Mouse (Mus musculus) fibroblast of lung, adult 2 months (primary cell): ENCODE data around the gene Ppfia1.

ENCODE experiments used
- DNase-seq: peaks from one replicate; pipeline ENCODE4 v3.0.0-alpha.2; 2011; ENCODE audit warnings: low read depth

Gene Ppfia1

DNA sequence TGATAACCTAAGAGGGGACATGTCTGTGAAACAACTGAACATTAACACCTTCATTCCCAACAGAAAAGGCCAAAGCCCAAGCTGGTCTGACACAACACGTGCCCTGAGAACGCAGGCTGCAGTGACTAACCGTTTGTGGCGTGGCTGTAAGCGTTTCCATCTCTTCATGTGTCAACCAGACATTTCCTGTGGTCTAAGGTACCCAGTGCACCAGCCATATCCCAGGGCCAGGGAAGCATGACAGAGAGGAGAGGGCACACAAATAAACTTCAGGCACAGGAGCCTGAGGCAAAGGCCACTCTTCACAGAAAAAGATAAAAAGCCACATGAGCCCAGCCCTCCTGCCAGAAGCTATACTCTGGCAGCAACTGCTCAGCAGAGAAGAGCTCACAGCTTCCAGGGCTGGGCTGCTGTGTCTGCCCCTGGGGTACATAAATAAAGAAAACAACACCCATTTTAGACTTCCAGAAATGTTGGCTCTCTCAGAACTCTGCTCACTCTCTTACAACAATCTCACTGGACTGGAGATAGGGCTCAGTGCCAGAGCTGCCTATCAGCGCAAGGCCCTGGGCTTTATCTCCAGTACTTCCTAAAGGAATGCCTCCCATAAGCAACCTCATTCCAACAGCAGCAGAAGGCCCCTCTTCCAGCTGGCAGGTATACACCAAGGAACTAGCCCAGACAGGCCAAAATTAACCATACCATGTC is 64.3 kb downstream of the Ppfia1 start:
- DNase-seq = no peak

DNA sequence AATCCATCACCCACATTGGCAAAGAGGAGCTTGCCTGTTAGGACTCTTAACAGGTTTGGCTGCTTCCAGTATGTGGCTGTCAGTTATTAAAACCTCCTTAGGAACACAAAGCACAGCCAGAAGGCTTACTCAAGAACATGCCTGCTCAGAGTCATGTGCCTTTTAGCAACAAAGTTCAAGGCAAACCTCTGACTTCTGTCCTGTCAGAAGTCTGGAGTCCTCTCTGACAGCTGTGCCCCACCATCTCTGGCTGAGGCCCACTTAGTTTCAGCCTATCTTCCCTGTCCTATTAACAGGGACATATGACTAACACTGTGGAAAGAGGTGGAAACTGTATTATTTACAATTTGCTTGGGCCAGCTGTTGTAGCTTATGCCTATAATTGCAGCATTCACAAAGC is 73.2 kb downstream of the Ppfia1 start:
- DNase-seq = peak; percentile 30

DNA sequence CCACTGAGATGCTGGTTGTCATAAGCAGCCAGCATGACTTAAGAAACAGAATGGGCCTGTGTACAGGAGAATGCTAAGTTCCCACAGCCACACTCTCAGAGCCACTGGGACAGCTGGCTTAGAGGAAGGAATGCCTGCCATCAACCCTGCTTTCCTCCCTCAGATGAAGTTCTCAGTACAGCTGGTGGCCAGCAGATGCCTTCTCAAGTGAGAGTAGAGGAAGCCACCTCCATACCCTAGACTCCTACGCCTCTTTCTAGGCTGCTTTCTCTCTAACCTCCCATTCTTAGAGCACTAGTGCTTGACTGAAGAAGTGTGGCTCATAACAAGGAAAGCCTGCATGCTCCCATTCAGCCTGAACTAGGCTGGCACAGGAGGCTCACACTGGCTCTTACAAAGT is 74.0 kb downstream of the Ppfia1 start:
- no peak for DNase-seq

DNA sequence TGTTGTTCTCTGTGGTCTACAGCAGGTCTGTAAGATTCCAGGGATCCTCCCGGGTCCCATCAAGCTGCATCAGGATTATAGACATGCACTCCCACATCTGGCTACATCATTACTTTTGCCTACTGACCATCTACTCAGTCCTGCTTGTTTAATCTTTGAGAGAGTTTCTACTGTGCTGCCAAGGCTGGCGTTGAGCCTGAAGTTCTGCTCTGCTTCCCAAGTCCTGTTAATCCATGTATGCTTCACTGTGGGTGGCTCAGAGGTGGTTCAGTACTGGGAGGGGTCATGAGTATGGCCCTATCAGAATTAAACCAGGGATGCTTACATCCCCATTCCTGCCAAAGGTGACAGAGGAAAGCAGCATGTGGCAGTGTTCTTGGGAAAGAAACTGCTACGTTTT is 77.8 kb downstream of the Ppfia1 start:
- no peak for DNase-seq

DNA sequence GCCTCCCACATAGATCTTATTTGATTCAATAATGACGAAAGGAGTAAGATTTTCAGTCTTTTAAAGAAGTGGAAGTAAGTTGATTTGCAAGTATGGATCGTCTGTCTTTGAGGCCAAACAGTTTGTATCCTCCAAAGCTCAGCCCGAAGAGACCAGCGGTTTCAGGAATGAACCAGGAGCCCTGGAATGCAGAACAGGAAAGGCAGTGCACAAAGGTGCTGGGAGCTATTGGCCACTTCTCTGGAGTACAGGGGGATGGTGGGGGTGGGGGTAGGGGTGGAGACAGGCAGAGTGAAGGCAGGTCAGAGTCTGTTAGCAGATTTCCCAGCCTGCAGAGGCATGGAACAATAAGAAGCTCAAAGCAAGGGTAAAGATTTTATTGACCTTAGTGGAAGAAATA is 80.0 kb downstream of the Ppfia1 start:
- DNase-seq = no peak

DNA sequence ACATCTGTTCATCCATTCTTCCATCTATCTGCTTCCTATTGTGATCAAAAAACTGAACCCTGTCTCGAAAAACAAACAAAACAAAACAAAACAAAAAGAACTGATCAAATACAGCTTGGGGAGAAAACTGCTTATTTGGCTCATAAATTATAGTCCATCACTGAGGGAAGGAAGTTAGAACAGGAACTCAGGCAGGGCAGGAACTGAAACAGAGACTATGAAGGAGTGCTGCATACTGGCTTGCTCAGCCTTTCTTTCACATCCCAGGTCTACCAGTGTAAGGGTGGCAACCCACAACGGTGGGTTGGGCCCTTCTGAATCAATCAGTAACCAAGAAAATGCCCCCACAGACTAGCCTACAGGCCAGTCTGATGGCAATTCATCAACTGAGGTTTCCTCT is 82.4 kb downstream of the Ppfia1 start:
- DNase-seq = no peak

DNA sequence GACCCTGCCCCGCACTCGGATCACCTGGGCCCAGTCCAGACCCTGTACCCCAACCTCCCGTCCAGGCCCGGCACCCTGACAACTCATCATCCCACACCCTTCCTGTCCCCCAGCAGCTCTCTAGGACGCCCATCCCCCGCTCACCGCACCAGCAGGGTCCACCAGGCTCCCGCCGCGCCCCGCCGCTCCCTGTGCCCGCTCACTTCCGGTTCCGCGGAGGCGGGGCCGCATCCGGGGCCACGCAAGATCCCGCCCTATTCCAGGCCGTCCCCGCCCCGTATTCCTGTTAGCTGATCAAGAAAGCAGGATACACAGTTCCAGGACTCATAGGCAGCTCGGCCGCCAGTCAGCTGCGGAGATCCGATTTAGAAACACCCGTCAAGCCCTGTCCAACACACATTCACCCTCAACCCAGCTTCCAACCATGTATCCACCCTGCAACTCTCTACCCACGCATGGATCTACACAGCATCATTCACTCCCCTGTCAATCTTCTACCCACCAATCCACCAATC is 82.9 kb downstream of the Ppfia1 start, which contains the start of gene Cttn:
Cttn (minus strand) TSS at position 465 of the 515 bp plus-strand sequence.
- DNase-seq = peak; percentile 67

DNA sequence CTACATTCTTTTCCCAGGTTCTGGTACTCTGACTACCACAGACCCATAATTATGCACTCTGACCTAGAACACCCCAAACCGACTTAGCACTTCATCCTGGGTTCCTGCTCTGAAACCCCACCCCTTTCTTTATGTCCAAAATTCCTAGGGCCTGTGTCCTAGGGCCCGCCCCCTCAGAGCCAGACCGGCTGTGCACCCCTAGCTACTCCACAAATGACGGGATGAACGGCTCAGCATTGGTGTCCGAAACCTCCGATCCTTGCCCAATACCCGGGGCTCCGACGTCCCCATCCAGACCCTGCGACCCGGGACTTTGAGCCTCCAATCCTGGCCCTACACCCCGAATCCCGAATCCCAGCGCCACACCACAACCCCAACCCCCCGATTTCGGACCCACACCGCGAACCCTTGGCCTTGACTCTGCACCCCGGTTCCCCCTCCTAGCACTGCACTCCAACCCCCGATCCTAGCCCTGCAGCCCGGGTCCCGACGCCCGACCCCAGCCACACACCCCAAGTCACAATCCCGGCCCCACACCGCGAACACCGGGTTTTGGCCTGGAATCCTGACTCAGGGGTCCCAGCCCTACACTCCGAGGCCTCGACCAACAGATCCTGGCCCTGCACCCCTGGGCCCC is 83.5 kb downstream of the Ppfia1 start:
- DNase-seq = no peak

DNA sequence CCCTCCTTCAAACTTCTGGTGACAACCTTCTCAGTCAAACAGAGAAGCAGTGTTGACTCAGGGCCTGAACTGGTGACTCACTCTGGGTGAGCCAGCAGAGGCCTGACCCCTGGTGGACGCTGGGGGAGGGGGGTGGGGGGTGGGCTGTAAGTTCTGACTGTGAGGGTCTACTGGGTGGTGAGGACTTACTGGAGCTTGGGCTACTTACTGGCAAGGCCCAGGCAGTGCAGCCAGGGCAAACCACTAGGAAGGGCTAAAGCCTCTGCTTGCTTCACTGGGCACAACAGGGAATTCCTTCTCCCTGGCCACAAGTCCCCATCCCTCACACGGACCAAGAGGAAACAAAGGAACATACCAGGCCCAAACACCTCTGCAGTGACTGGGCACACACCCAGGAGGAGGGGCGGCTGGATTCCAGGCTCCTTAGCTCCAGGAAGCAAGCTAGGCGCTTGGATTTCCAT is 84.3 kb downstream of the Ppfia1 start:
- peak; percentile 49 for DNase-seq

DNA sequence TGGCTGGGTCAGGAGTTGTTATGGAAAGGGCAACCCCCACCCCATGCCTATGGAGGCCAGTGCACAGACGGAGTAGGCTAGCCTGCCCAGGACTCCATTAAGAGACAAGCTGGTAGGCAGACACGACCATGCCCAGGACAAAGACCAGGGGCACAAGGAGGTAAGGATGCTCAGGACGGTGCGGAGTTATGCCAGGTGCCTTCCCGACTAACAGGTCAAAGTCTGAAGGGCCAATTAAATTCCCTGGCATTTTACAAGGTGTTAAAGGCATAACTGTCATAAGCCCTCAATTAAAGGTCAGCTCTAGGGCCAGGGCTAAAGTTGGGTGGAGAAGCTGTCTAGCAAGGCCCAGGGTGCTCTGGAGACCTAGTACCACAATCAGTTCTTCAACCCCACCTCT is 84.8 kb downstream of the Ppfia1 start:
- no peak for DNase-seq

DNA sequence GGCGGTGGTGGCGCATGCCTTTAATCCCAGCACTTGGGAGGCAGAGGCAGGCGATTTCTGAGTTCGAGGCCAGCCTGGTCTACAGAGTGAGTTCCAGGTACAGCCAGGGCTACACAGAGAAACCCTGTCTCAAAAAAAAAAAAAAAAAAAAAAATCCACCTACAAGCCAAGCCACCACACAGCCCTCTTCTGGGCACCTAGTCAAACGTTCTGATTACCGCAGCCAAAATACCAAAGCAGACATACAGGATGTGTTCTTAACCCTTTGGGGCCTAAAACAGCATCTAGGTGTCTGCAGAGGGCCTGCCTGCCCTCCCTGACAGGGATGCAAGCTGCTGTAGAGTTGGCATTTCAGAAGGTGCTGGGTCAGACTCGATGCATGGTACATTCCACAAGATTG is 91.0 kb downstream of the Ppfia1 start:
- DNase-seq = no peak

DNA sequence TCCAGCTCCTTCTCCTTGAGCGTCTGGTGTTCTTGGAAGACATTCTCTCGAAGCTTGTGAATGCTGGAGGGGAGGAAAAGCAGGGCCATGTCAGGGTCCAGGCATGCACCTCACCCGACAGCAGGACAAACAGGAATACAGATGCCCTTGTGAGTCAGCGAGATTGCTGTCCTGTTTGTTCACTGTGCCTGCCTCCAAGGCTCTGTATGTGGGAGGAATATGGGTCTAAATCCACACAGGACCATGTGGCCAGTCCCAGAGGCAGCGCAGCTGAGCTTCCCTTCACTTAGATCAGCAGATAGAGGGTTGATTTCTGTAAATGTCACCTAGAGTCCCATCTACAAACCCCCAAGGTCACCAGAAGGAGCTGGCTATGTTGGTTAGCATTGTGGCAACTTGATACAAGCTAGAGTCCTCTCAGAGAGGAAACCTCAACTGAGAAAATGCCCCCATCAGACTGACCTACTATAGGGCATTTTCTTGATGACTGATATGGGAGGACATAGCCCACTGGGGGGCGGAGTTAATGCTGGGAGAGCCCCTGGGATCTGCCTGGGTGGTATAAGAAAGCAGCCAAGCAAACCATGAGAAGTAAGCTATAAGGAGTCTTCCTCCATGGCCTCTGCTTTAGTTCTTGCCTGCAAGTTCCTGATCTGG is 92.2 kb downstream of the Ppfia1 start:
- DNase-seq = no peak

DNA sequence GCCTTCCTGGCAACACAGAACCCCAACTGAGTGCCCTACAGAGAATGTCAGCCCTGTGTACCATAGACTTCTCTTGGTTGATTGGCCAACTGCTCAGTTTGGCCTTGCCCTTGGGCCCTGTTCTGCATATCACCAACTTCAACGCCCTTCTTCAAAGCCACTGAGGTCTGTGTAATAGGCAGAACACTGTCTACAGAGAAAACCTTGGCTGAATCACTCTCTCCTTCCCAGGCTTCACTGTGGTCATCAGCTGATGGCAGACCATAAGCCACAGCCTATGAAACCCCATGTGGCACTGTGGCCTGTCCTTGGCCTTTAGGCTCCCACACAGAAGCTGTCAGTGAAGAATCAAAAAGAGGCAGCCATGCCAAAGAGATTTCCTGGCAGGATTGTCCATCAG is 94.6 kb downstream of the Ppfia1 start:
- DNase-seq = no peak

DNA sequence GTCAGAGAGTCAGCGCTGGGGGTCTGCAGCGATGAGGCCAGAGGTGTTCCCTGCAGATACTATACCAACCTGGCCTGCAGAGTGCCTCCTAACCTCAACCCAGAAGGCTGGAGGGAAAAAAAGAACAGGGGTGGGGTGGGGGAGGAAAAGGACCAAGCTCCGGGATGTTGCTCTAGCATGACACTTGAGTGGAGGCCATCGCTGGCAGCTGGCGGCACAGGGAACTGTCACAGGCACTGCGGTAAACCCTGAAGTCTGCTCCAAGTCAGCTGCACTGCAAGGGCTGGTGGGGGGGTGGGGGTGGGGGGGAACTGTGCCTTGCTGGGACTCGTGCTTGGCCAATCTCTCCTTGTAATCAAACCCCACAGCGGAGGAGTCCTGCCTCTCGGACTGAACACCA is 102.9 kb downstream of the Ppfia1 start:
- no peak for DNase-seq

DNA sequence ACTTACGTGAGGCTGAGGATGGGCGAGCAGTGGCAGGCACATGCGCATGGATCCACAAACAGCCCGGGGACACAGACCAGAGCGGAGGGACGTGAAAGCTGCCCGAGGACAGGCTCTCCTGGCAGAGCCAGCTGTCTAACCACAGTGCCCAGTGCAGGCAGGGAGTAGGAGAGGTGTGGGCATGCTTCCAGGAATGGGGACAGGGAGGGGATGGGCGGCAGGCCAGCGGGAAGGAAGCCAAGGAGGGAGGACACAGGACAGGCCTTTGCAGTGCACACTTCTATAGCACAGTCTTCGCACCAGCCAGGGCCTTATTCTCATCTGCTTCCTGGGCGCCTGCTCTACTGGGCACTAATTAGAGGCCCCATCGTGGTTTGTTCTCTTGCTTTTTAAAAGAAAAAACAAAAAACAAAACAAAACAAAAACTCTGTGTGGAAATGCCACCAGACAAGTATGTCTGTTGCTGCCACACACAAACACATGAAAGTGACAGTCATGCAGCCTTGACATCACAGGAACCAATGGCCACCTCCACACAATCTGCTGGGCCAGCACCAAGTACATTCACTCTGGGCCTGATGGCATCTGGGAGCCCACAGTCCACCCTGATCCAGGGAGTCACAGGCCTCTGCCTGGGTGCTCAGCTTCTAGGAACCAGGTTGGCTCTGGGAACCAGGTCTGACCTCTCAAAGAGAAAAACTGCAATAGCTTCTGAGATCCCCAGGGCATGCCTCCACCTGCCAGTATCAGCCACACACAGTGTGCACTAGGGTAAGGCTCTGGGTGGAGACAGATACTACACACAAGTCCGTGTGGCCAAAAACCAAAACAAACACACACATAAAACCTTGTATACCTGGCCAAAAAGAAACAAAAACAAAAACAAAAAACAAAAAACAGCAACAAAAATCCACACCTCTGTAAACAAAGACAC is 103.6 kb downstream of the Ppfia1 start:
- DNase-seq = no peak

DNA sequence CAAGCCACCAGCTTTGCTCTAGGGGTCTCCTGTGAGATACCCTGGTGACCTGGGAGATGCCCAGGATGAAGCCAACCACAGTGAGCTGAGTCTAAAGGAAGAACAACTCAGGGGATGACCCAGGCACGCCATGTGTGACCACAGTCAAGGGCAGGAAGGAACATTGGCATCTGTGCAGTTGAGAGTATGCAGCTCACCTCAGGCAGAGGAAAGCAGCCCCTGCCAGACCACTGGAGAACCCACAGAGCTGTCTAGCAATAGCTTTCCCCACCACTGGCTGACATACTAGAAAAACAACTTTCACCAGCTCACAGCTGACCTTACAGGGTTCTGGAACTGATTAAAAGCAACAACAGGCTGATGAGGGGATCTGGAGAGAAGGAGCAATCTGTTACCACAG is 105.3 kb downstream of the Ppfia1 start:
- no peak for DNase-seq

DNA sequence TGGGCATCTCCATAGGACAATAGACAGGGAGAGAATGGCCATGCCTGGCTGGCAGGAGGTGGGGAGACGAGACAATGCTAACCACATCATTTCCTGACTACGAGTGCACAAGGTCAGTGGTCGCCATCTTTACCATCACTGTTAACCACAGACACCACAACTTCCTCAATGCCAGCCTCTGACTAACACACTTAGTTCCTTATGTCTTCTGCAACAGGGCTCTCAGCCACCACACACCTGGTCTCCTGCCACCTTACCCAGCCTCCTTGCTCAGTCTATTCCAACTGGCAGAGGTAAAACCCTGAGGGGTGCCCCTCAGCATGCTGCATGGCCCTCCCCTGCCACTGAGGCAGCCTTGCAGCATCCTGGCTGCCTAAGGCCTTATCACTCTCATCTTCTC is 106.4 kb downstream of the Ppfia1 start:
- no peak for DNase-seq

DNA sequence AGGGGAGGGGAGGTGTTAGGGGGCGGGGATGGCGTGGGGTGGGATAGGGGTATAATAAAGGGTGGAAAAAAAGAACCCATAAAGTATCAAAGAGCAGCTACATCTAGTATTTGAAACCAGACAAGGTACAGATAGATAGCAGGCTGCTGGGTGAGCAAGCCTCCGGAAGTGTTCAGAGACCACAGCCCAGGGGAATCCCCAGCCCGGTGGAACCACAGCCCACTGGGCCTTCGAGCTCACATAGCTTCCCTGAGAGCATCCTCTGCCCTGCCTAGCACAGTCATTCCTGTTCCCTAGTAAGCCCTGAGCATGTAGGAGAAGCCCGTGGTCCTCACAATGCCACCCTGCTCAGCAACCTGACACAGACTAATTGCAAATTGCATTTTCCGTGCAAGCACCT is 108.7 kb downstream of the Ppfia1 start:
- no peak for DNase-seq

DNA sequence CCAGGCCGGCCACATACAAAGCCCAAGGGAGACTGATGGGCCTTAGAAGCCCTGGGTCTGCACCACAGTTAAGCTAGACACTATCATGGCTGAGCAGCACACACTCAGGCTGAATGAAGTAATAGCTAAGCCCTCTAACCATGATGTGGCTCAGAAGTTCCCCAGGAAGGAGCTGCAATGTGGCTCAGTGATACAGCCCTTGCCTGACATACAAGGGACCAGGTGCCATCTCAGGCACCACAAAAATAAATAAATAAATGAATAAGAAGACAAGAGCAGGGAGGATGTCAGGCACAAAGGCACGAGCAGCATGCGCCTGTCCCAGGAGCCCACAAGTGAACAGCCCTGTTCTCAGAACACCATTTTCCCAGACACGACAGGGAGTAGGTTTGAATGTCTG is 111.6 kb downstream of the Ppfia1 start:
- no peak for DNase-seq

DNA sequence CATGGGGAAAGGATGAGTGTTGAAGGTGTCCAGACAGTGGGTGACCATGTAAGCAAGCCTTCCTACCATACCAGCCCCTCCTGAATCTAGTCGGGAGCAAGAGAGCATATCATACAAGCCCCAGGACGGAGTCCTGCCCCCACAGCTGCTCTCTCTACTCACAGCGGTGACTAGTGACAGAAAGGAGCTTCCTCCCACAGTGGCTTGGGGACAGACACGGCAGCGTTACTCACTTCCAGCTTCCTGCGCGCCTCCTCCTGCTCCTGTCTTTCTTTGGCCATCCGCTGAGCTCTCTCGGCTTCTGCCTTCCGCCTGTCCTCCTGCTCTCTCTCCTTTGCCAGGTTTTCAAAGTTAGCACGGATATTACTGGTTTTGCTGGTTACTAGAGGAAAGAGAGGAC is 112.1 kb downstream of the Ppfia1 start:
- no peak for DNase-seq

DNA sequence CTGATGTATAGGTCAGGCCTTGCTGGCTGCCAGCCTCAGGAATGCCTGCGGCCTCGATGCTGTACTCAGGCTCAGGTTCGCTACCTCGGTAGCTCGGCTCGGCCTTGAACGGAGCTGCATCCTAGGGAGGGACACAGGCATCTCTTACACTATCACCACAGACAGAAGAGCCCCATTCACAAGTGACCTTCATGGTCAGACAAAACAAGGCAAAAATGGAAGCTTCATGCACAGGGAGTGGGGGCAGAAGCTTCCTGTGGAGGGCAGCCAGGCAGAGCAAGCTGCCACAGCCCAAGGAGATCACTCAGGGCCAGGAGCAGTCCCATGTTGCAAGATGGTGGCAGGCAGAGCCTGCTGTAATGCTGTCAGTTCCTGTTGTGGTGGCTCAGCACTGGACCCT is 114.7 kb downstream of the Ppfia1 start:
- DNase-seq = no peak

DNA sequence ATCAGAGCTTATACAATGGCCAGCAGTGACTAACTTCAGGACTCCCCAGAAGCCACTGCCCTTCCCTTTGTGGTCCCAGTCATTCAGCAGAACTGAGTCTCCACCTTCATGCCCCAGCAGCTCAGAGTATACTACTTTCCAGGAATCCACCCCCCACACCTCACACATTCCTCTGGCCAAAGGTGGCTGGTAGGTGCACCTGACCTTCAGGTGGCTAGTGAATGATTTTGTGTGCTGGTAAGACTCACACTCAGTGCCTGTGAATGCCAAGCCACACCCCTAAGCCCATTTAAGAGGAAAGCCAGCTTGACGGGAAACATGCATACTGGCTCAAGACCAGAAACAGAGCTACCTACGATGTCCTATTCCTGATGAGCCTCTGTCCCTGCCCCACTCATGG is 120.6 kb downstream of the Ppfia1 start:
- no peak for DNase-seq
